Mouse (Mus musculus) midbrain, embryonic 13.5 days (tissue): ENCODE measurements around the gene Ilkap. TPM values are rescaled to one million over a fixed set of nuclear protein-coding genes. Genes with fewer than 3 reads are reported as not detected.

Source experiments
- ATAC-seq: fragments of 200-750 bp; cut with Nextera tagmentation; 2 replicates; pipeline ENCODE4 v1.8.0; 2017; ENCODE audit warnings: mild to moderate bottlenecking, moderate TSS enrichment, moderate library complexity
- H3K27ac ChIP-seq: fragments of 300-500 bp; sonication (generic); 2 replicates; pipeline ENCODE4 v1.5.1; 2015; ENCODE audit warnings: inconsistent platforms, mild to moderate bottlenecking, moderate library complexity
- H3K27me3 ChIP-seq: fragments of 300-500 bp; sonication (generic); 2 replicates; pipeline ENCODE4 v1.6.1; 2015; ENCODE audit warnings: mild to moderate bottlenecking, inconsistent platforms
- H3K36me3 ChIP-seq: fragments of 300-500 bp; sonication (generic); 2 replicates; pipeline ENCODE4 v1.6.1; 2015; ENCODE audit warnings: mild to moderate bottlenecking, inconsistent platforms
- H3K4me1 ChIP-seq: fragments of 300-500 bp; sonication (generic); replicated peaks from 2 replicates; pipeline ENCODE4 v1.6.1; 2015; ENCODE audit warnings: inconsistent platforms
- H3K4me2 ChIP-seq: fragments of 300-500 bp; sonication (generic); replicated peaks from 2 replicates; pipeline ENCODE4 v1.6.1; 2015; ENCODE audit warnings: moderate library complexity, mild to moderate bottlenecking, inconsistent platforms
- H3K4me3 ChIP-seq: fragments of 300-500 bp; sonication (generic); replicated peaks from 2 replicates; pipeline ENCODE4 v1.5.1; 2015; ENCODE audit warnings: mild to moderate bottlenecking, inconsistent platforms
- H3K9ac ChIP-seq: fragments of 300-500 bp; sonication (generic); replicated peaks from 2 replicates; pipeline ENCODE4 v1.6.1; 2015; ENCODE audit warnings: mild to moderate bottlenecking, inconsistent platforms
- H3K9me3 ChIP-seq: fragments of 300-500 bp; sonication (generic); 2 replicates; pipeline ENCODE4 v1.6.1; 2016; ENCODE audit warnings: mild to moderate bottlenecking, inconsistent platforms
- WGBS: fragments of 180-500 bp; shearing (Covaris S2); methylation state at CpG from one replicate; pipeline ENCODE4 v1.1.7; 2015; 5-methylcytosine and 5-hydroxymethylcytosine counted together
- polyA plus RNA-seq: library from polyadenylated mRNA; unstranded; fragments of >200 nt; fragmentation: Nextera tagmentation; extraction: Ambion mirVana; gene quantifications from 2 replicates; pipeline ENCODE4 v1.2.1, GENCODE M21; 2015

Gene Ilkap
- polyA plus RNA-seq, 1 experiment from 2014 or later = 155 TPM

GRCm38 (mm10) chr1:91344921-91345685 lies 53.5 kb downstream of the Ilkap start:
- H3K9ac ChIP-seq = no peak overlapping the region
- 3% methylated on average over 68 of the region's 68 CpGs for WGBS
- peak; percentile 18; the same call in 1 of the 2 replicates for ATAC-seq

GRCm38 (mm10) chr1:91344001-91344400 lies 54.6 kb downstream of the Ilkap start:
- Histone ChIP-seq H3K9ac (no peak overlapping the region), H3K9me3 (no peaks in the 10 kb centered on the region)

More at GRCm38 (mm10) chr1:91344921-91345685, 53.5 kb downstream of the Ilkap start:
- Histone ChIP-seq H3K4me2 (peak overlapping the region; percentile 54), H3K9me3 (no peaks in the 10 kb centered on the region), H3K27ac (no peak overlapping the region), H3K36me3 (no peaks in the 10 kb centered on the region), H3K4me3 (peak overlapping the region; percentile 33), H3K4me1 (peaks cover 11% of the 10 kb centered on the region), H3K27me3 (peaks cover 51% of the 10 kb centered on the region)

GRCm38 (mm10) chr1:91337355-91337754 lies 61.3 kb downstream of the Ilkap start:
- no peak overlapping the region for H3K9ac ChIP-seq
- no peaks in the 10 kb centered on the region for H3K9me3 ChIP-seq
- ATAC-seq = no peak
- H3K36me3 ChIP-seq = no peaks in the 10 kb centered on the region
- H3K4me2 ChIP-seq = no peak overlapping the region
- no peaks in the 10 kb centered on the region for H3K4me1 ChIP-seq
- H3K4me3 ChIP-seq = no peak overlapping the region
- peaks cover 7% of the 10 kb centered on the region; the same call in 1 of the 2 replicates for H3K27me3 ChIP-seq
- no peak overlapping the region for H3K27ac ChIP-seq
- WGBS = 92% methylated on average over 7 of the region's 7 CpGs

More at GRCm38 (mm10) chr1:91344001-91344400, 54.6 kb downstream of the Ilkap start:
- Histone ChIP-seq H3K36me3 (no peaks in the 10 kb centered on the region), H3K4me2 (no peak overlapping the region), H3K4me3 (no peak overlapping the region), H3K27me3 (peaks cover 51% of the 10 kb centered on the region), H3K27ac (no peak overlapping the region), H3K4me1 (peaks cover 11% of the 10 kb centered on the region)
- 70% methylated on average over 3 of the region's 3 CpGs for WGBS
- ATAC-seq = no peak

GRCm38 (mm10) chr1:91333582-91333981 lies 65.0 kb downstream of the Ilkap start:
- H3K27ac ChIP-seq = no peak overlapping the region
- H3K9me3 ChIP-seq = no peaks in the 10 kb centered on the region
- no peaks in the 10 kb centered on the region for H3K36me3 ChIP-seq
- H3K9ac ChIP-seq = no peak overlapping the region
- no peak for ATAC-seq
- no peaks in the 10 kb centered on the region for H3K4me1 ChIP-seq
- H3K27me3 ChIP-seq = no peaks in the 10 kb centered on the region
- H3K4me3 ChIP-seq = no peak overlapping the region
- no peak overlapping the region for H3K4me2 ChIP-seq

- H3K4me1 ChIP-seq = no peaks in the 10 kb centered on the region
- H3K9ac ChIP-seq = no peak overlapping the region
- H3K27ac ChIP-seq = no peak overlapping the region
- no peaks in the 10 kb centered on the region for H3K27me3 ChIP-seq
- no peak for ATAC-seq
- no peaks in the 10 kb centered on the region for H3K36me3 ChIP-seq
- H3K4me3 ChIP-seq = no peak overlapping the region
- H3K4me2 ChIP-seq = no peak overlapping the region
- 50% methylated on average over 4 of the region's 4 CpGs for WGBS
- no peaks in the 10 kb centered on the region for H3K9me3 ChIP-seq
Measured at GRCm38 (mm10) chr1:91332102-91332501, 66.5 kb downstream of the Ilkap start.

GRCm38 (mm10) chr1:91325488-91326042 lies 73.0 kb downstream of the Ilkap start:
- no peak overlapping the region for H3K9ac ChIP-seq
- ATAC-seq = no peak
- no peaks in the 10 kb centered on the region for H3K27me3 ChIP-seq
- H3K27ac ChIP-seq = no peak overlapping the region
- H3K36me3 ChIP-seq = no peaks in the 10 kb centered on the region
- no peak overlapping the region for H3K4me2 ChIP-seq
- WGBS = 79% methylated on average over 4 of the region's 4 CpGs
- no peak overlapping the region for H3K4me3 ChIP-seq
- no peaks in the 10 kb centered on the region for H3K4me1 ChIP-seq
- H3K9me3 ChIP-seq = no peaks in the 10 kb centered on the region

GRCm38 (mm10) chr1:91324646-91325045 lies 74.0 kb downstream of the Ilkap start:
- 81% methylated on average over 2 of the region's 2 CpGs for WGBS
- Histone ChIP-seq H3K4me2 (no peak overlapping the region), H3K27me3 (no peaks in the 10 kb centered on the region), H3K4me1 (no peaks in the 10 kb centered on the region), H3K9ac (no peak overlapping the region), H3K4me3 (no peak overlapping the region), H3K27ac (no peak overlapping the region), H3K36me3 (no peaks in the 10 kb centered on the region), H3K9me3 (no peaks in the 10 kb centered on the region)
- ATAC-seq = no peak

Other genes starting within 250 kb of the Ilkap start
- 1.1 and 1.2 TPM in 2 replicates for gene Ramp1, start 219.0 kb downstream of the Ilkap start, polyA plus RNA-seq
- 70.5 and 72.8 TPM in 2 replicates for gene Ube2f, start 148.5 kb downstream of the Ilkap start, polyA plus RNA-seq
- 11.6 and 12.4 TPM in 2 replicates for gene Scly, start 100.5 kb downstream of the Ilkap start, polyA plus RNA-seq
- gene Espnl, start 76.7 kb downstream of the Ilkap start, polyA plus RNA-seq = 0.15 and 0.21 TPM in 2 replicates
- 0.07 TPM in 1 of 2 replicates, not detected in the other for gene Klhl30, start 47.8 kb downstream of the Ilkap start, polyA plus RNA-seq
- 0.24 and 0.55 TPM in 2 replicates for gene Erfe, start 32.4 kb downstream of the Ilkap start, polyA plus RNA-seq
- 316 and 357 TPM in 2 replicates for gene Hes6, start 15.2 kb upstream of the Ilkap start, polyA plus RNA-seq
- gene Per2, start 60.5 kb upstream of the Ilkap start, polyA plus RNA-seq = 4.4 and 4.7 TPM in 2 replicates
- gene Traf3ip1, start 95.8 kb upstream of the Ilkap start, polyA plus RNA-seq = 10.8 and 11.3 TPM in 2 replicates
- 10.9 TPM in 2 replicates for gene Asb1, start 141.7 kb upstream of the Ilkap start, polyA plus RNA-seq